Mouse (Mus musculus) retina, postnatal 7 days (tissue): ENCODE results near the gene Dzip1l.
"Not testable (repeated sequence)": the region's sequence is repeated elsewhere in the genome, so short reads cannot be mapped to it uniquely, and the experiment has no call there.

Experiments used
- DNase-seq: peaks from one replicate; pipeline ENCODE4 v3.0.0-alpha.2; 2012; ENCODE audit warnings: low read depth, low spot score

The Dzip1l gene

DNA sequence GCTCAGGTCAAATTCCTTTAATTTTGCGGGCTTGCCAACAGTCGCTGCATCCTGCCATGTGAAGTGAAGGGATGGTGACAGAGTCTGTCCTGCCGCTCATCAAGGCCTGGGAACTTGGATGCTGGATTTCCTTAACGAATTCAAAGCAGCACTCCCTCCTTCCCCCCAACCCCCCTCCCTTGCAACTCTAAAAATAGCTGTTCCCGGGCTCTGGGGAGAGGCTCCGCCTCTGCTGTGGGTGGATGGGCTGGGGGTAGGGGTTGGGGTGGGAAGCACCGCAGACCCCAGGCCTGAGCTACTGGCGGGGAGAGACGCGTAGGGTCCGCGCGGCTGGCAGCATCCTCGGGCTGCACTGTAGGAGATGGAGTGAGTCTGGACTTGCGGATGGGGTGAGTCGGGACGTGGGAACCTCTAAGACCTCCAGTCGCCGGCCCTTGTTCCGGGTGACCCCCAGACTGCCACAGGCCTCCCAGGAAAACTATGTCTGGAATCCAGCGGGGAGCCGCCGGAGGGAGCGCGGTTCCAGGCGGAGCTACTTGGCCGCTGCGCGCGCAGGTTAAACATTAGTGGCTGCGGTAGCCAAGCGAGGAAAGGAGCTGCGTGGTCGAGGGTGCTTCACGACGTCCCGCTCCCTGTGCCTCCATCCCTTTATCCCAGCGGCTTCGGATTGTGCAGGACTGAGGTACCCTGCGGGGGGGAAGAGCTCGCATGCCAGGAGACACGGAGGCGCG is at the start of gene Dzip1l:
Gene Dzip1l (plus strand): TSS at position 216 of the 731 bp plus-strand sequence.
- no peak for DNase-seq

DNA sequence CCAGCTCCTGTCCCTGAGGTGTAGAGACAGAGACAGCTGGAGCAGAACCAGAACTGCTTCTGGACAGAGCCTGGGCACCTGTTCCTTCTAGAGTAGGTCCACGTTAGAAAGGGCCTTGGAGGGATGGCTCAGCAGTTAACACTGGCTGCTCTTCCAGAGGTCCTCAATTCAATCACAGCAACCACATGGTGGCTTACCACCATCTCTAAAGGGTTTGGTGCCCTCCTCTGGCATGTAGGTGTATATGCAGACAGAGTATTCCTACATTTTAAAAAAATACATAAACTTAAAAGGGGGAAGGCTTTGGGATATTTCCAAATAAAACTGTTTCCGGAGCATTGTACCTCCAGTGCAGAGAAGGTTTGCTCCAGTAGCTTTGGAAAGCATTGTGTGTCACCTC is 48.6 kb upstream of the Dzip1l start:
- DNase-seq = peak; percentile 32

DNA sequence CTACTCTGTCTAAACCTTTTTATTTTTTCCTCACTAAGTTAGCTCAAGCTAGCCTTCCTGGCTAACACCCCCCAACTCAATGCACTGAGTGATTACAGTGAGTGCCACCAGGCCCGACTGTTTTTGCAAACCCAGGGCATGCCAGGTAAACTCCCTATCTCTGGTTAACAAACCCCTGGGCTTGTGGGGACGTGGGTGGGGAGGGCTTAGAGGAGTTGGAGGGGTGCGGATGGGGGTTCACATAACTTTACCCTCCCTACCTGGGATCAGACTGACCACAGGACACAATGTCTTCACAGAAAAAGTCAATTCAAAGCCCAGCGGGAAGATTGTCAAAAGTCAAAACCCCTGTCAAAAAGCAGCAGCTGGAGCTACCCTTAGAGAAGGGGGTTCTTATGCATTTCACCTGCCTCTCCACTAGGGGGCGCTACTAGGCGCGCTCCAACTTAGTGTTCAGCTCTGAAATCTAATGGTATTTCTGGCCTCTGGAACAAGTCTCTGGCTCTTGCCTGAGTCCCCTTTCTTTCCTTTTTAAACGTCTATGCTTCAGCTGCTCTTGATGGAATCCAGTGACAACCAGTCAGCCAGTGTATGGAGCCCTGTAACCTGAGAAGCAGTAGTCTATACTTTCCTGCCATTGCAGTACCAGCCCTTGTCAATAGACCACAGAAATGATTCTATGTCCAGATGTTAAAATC is 41.6 kb upstream of the Dzip1l start:
- DNase-seq = no peak

- DNase-seq = no peak
Observed at GRCm38 (mm10) chr9:99591144-99591543, 38.2 kb upstream of the Dzip1l start.

- not testable (repeated sequence) for DNase-seq
Observed at GRCm38 (mm10) chr9:99599127-99599526, 30.2 kb upstream of the Dzip1l start.

GRCm38 (mm10) chr9:99603566-99603965 is 25.7 kb upstream of the Dzip1l start:
- DNase-seq = no peak

GRCm38 (mm10) chr9:99612202-99612601 is 17.1 kb upstream of the Dzip1l start, which contains the start of gene A4gnt:
Gene A4gnt (plus strand): TSS chr9:99612502.
- no peak for DNase-seq

DNA sequence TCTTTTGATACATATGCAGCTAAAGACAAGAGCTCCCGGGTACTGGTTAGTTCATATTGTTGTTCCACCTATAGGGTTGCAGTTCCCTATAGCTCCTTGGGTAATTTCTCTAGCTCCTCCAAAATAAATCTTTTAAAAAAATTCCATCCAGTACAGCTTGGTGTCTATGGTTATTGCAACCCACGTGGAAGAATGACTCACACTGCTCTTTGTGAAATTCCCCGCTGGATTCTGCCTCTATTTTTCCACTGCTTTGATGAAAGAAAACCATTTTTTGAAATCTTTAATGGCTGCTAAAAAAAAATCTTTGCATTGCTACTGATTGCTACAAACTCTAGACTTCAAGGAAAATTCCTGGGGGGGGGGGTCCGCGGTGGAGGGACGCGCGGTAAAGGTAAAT is 9.6 kb upstream of the Dzip1l start:
- no peak for DNase-seq

- DNase-seq = no peak
Observed at GRCm38 (mm10) chr9:99620196-99620595, 9.1 kb upstream of the Dzip1l start.

DNA sequence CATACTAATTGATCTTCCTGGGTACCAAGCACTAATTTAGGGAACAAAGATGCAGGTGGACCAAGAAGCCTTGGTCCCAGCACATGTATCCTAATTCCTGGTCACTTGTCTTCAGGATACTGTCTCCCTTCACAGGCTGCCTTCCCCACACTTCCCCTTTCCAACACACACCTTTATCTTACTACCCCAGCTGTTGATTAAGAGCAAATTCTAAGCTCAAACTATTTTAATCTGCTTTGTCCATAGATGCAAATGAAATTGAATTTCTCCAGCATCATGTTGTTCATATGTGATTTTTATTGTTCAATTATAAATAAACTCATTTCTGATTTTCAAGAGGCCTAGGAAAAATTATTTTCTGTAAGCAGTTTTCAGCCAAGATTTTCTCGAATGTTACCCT is 7.3 kb upstream of the Dzip1l start:
- DNase-seq = no peak

DNA sequence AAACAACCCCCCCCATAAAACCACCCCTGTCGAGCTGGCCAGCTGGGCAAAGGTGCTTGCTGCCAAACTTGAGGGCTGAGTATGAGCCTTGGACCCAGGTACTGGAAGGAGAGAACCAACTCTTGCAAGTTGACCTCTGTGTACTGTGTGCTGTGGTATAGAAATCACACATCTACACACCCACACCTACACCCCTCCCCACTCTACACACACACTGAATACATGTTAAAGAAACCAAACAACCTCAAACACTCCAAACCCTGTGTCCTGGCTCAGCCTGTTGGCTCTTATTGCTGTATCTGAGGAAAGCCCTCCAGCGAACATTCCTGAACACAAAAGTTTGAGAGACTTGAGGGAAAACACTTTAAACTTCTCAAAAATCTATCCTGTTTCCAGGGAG is 6.3 kb upstream of the Dzip1l start:
- DNase-seq = no peak

GRCm38 (mm10) chr9:99624117-99624516 is 5.2 kb upstream of the Dzip1l start:
- no peak for DNase-seq

GRCm38 (mm10) chr9:99628581-99628980 is 715 bp upstream of the Dzip1l start:
- no peak for DNase-seq

- no peak for DNase-seq
Observed at GRCm38 (mm10) chr9:99630071-99630470, 775 bp downstream of the Dzip1l start.

- DNase-seq = no peak
Observed at GRCm38 (mm10) chr9:99630528-99631125, 1.3 kb downstream of the Dzip1l start.

DNA sequence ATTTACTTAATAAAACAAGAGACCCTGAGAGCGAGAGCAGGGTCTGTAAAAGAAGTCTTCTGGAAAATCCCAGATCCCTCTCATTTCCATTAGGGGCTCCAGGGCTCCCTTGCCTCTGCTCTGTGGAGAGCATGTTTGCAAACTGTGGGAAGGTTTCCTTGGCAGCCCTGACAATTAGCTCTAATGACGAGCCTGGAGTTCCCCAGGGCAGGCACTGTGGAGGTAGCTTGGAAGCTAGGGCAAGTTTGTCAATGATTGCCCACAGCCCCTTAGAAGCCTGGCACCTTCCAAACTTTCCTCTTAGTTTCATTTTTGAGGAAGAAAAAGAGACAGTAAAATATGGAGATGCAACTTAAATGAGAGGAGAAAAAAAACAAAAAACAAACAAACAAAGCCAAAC is 2.5 kb downstream of the Dzip1l start:
- no peak for DNase-seq

DNA sequence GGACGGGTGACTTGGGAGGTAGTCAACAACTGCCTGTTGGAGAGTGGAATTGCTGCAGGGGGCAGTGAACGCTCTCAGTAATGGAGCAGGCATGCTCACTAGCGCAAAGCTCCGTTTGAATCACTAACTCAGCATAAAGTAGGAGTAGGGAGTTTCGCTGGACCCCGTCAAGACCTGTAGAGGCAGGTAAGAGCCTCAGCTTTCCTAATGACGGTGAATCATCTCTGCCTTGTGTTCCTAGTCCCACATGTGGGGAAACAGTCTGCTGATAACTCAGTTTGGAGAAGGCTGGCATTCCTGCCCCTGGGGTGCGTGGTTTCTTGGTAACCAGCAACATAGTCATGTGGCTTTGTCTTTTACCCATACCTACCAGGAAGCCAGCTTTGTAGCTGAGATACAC is 3.0 kb downstream of the Dzip1l start:
- no peak for DNase-seq

GRCm38 (mm10) chr9:99636776-99637175 is 7.5 kb downstream of the Dzip1l start:
- no peak for DNase-seq

DNA sequence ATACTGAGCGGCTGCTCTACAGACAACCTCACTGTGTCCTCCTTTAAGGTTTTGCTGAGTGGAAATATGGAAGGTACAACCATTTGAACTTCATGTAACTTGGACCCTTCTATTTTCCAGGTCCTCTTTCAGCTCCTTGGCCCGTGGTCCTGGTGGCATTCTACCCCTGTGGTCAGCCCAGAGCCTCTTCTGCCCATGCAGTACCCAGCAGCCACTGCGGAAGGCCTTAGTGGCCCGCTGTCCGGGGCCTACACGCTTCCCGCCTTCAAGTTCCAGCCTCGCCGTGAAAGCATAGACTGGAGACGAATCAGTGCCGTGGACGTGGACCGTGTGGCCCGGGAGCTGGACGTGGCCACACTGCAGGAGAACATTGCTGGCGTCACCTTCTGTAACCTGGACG is 7.9 kb downstream of the Dzip1l start:
- no peak for DNase-seq

DNA sequence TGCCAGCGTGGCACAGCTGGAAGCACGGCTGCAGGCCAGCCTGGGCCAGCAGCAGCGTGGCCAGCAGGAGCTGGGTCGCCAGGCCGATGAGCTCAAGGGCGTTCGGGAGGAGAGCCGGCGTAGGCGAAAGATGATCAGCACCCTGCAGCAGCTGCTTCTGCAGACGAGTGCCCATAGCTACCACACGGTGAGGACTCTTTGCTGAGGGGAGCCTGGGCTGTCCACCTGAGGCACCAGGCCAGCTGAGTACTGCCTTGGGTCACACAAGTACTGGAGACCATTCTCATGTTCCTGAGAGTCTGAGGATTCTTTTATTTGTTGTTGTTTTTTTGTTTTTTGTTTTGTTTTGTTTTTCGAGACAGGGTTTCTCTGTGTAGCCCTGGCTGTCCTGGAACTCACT is 8.4 kb downstream of the Dzip1l start:
- DNase-seq = no peak

GRCm38 (mm10) chr9:99639957-99640356 is 10.7 kb downstream of the Dzip1l start:
- no peak for DNase-seq

- no peak for DNase-seq
Observed at GRCm38 (mm10) chr9:99645416-99645815, 16.1 kb downstream of the Dzip1l start.

DNA sequence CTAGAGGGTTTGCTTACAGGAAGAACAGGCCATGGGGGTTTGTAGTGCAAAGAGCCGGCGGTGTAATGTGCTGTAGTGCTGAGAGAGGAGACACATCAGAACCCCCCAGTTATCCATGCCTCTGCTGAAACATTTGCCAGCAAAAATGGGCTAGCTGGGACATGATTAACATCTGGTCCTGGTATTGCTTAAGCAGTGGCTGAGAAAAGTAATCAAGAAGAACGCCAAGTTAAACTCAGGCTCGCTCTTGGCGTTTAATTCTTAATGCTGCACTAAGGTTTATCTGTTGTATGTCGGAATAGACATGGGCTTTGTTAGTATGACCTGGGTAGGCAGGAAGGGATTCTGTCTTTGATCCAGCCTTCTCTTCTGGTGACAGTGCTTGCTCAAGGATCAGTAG is 16.8 kb downstream of the Dzip1l start:
- DNase-seq = no peak
